Mouse (Mus musculus) right cerebral cortex, postnatal 10 days (tissue): ENCODE measurements around the gene AB124611.

Source experiments
- DNase-seq, 2 experiments: peaks; one replicate each; pipeline ENCODE4 v3.0.0; 2021; ENCODE audit warnings: low spot score in 2 of 2

Gene AB124611

DNA sequence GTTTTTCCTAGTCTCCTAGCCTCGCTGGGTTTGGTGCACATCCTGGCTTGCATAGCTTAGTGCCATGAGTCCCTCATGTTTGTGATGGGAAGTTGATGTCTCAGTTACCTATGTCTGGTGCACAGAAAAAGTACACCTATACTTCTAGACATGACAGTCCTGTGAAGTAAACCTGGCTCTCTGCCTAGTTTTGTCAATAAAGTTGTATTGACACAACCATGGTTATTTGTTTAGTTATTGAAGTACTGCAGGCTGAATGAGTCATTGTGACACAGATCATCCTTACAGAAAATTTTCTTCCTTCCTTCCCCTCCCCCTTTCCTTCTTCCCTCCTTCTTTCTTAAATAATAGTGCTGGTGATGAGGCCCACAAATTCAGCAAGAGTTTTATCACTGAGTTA, 38.4 kb downstream of the AB124611 start:
- no peak for DNase-seq

DNA sequence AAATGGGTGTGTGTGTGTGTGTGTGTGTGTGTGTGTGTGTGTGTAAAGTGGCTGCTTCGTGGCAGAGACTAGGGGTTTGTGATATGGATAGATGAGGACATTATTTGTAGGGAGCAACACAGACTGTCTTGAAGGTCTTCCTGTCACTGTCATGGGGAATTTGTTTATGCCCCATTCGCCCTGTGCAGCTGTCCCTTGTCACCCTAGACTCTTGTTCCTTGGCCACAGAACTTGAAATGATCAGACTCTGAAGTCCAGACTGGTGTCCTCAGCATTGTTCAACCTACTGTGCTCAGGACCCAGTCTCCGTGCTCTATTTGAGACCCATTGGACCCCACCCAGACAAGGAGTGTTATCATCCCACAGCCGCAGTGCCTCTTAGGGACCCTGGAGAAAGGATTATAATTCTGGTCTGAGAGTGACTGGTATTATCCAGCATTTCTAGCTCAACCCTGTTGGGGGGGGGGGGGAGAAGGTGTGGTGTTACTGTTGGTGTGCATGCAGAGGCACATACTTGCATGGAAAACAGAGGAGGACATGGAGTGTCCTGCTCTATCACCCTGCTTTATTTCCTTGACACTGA, 39.1 kb downstream of the AB124611 start:
- DNase-seq: no peak

DNA sequence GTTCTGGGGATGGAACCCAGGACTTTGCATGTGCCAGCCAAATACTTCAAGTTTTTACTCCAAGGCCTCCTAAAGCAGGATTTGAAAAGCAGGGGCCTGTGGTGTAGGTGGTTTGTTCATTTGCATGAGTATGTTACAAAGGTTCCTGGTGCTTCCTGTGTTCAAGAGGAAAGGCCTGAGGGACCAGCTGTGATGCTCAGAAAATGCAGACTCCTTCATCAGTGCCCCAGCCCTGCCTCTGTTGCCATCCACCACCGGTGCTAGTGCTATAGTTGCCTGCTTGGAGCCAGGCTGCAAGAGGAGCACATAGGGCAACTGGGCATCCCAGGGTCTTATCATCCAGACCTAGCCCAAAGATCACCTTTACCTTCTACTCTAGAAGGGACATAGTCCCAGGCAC, 40.6 kb downstream of the AB124611 start:
- DNase-seq: no peak

DNA sequence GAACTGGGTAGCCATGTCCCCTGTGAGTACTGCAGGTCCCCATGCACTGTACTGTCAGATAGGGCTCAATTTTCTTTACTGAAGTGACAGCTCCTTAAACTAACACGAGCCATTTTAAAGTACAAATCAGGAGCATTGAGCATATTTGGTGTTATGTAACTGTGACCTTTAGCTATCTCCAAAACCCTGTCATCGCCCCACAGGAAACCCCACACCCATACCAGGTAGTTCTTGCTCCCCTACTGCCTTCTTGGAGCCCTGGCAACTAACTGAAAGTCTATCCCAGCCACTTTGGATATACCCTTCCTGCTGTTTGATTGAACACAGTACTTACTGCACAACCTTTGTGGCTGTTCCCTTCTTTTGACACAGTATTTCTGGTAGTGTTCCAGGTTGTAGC, 41.1 kb downstream of the AB124611 start:
- no peak for DNase-seq

DNA sequence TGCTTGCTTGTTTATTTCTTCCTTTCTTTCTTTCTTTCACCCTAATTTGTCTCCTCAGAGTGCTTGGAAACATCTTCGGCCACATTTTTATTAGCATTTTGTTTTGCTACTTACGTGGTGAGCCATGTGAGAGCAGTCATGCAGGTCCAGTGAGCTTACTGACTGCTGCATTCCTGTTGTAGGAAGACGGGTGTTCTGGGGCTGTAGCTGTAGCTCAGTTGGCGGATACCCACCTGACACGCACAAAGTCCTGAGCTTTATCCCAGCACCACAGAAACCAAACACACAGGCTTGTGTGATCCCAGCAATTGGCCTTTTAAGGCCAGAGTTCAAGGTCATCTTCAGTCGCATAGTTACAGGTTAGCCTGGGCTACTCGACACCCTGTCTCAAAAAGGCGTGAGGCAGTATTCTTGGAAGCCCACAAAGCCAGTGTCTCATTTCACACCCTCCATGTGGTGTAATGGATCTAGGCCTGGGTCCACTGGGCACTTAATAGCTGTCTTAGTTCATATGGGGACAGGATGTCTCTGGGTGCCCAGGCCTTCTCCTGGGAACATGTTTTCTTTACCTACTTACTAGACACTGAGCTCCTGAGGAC, 42.8 kb downstream of the AB124611 start:
- DNase-seq: no peak

DNA sequence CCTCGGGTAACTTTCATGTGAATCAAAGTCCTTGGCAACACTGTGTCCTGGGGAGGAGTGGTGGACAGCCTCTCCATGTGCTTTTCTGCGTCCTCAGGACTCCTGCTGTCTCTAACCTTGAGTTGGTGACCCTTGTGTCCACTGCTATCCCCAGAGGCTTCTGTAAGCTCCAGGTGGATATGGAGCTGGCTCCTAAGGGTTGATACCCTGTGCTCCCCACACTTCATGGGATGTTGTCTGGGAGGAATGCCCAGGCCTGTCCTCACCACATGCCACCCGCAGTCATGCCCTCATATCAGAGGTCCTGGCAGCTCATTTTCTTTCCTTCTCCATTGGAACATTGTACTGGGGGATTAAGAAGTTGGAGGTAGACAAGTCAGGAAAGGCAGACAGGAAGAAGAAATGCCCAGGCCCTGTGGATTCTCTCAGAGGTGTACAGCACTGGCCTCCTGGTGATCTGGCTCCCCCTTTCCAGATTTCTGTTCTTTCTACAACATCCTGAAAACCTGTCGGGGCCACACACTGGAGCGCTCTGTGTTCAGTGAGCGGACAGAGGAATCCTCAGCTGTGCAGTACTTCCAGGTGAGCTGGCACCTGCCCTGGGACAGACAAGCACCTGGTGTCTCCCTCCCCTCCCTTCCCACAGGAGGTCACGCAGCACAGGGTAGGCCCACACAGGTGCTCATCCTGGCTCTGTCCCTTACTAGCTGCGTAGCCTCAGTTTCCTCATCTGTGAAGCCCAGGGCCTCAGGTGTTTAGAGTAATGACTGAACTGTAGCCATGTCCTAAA, 48.2 kb downstream of the AB124611 start:
- no peak for DNase-seq

DNA sequence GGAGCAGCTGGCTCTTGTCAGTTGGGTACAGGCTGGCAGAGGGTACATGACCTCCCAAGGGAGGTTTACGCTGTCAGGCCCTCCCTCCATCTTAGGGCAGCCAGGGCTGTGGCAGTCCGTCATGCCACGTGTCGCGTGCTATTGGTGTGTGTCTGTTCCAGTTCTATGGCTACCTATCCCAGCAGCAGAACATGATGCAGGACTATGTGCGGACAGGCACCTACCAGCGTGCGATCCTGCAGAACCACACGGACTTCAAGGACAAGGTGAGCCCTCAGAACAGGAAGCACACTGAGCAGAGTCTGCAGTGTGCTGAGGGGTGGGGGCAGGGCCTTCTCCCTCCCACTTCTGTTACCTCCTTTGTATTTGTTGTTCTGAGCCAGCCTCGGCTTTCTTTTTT, 49.3 kb downstream of the AB124611 start:
- DNase-seq: no peak

DNA sequence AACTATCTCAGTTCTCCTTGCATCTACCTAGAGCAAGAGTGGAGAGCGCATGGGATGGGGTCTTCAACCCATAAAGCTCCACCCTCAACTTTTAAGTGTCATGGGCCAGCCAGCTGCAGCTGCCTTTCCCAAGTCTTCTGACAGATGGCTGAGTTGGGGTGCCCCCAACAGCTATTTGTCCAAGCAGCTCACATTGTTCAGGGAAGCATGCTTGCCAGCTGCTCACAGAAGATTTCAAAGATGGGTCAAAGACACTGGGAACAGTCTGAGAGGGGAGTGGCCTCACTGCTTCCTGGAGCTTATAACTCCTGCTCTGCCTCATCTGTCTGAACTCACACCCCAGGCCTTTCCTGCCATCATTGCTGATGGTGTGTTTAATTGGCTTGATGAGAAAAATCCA, 50.3 kb downstream of the AB124611 start:
- DNase-seq: no peak

DNA sequence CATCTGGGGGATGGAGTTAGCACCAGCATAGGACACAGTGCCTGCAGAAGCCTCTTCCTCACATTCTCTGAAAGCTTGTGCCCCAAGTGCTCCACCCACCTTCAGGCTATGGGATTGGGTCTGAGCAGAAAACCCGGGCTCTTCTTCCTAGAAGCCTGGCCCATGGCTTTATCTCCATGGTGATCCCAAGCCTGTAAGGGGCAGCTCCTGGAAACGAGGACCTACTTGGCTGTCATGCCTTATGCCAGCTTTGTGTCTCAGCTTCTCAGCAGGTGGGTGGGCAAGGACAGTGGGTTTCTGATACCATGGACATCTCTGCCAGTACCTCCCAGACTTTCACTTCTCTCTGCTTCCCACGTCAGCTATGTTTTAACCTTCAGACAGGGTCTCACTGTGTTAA, 52.2 kb downstream of the AB124611 start:
- no peak for DNase-seq

DNA sequence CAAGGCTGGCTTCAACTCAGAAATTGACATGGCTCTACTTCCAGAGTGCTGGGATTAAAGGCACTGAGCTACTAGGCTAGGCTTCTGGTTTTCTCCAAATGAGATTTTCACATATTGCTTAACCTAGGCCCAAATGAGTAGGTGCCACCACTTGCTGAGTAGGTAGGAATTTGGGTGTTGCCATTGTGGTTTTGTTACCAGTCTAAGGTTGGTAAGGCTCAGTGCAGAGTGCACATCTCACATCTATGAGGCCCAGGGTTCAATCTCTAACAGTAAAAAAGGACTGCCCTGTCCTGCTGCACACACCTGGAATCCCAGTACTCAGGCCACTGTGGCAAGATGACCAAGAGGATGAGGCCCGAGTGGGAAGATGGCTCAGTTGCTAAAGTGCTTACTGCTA, 59.4 kb downstream of the AB124611 start:
- DNase-seq: no peak

DNA sequence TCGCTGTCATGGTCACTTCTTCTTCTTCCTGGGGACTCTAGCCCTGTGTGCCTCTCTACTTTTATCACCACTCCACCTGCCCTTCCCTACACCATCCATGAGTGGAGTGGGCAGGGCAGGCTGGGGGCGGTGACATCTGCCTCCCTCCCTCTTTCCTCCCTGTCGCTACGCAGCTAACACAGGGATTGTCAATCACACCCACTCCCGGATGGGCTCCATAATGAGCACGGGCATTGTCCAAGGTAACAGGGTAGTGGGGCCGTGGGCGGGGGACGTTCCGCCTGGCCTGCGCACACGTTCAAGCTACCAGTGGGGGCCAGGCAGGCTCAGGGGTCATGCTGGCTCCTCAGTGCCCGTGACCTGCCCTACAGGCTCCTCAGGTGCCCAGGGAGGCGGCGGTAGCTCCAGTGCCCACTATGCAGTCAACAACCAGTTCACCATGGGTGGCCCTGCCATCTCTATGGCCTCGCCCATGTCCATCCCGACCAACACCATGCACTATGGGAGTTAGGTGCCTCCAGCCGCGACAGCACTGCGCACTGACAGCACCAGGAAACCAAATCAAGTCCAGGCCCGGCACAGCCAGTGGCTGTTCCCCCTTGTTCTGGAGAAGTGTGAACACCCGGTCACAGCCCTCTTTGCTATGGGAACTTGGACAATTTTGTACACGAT, 61.8 kb downstream of the AB124611 start:
- DNase-seq: peak in 1 of 2 experiments; percentile 50

DNA sequence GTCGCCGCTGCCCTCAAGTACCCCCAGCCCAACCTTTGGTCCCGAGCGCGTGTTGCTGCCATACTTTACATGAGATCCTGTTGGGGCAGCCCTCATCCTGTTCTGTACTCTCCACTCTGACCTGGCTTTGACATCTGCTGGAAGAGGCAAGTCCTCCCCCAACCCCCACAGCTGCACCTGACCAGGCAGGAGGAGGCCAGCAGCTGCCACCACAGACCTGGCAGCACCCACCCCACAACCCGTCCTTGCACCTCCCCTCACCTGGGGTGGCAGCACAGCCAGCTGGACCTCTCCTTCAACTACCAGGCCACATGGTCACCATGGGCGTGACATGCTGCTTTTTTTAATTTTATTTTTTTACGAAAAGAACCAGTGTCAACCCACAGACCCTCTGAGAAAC, 62.4 kb downstream of the AB124611 start:
- DNase-seq: peak in 1 of 2 experiments; percentile 49

DNA sequence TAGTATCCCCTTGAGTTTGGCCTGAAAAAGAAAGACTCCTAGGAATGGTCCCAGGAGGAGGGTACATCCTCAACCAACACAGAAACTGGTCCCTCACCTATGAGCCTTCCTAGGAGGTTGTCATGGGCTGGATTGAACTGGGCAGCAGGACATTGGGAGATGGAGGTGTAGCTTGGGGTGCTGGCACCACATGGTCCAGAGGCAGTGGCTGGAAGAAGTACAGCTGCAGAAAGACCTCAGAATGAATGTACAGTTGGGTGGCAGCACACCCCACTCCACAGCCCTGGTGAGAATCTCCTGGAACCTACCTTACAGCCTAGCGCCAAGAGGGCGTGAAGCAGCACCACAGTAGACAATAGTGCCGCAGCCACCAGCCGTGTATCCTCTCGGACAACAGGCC, 63.6 kb downstream of the AB124611 start:
- no peak for DNase-seq

DNA sequence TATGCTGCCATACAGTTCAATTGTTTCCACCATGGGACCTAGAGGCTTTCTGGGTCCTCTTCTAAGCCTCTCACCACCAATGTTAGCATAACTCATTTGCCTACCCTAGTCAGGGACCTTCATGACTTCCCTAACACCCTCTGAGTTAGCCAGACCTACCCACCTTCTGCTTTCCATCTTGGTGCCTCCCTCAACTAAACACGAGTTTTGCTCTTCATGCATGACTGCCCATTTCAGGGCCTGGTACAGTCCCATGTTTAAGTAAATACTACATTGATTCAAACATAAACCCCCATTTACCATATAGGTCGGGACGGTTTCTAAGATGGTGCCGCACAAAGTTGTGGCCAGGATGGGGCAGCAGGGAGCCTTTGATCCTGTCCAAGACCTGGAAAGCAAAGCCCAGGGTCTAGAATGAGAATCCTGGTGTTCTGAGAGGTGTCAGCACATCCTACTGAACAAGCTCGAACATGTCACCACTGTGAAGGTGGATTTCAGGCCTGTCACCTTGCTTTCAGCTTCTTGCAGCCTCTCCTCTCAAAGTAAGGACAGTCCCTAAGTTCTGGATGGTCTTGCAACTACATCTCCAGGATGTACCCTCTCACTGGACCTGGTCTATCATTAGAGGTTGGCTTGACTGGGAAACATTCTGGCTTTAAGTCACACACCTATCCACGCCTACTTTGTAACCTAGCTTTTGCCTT, 65.3 kb downstream of the AB124611 start:
- no peak for DNase-seq

DNA sequence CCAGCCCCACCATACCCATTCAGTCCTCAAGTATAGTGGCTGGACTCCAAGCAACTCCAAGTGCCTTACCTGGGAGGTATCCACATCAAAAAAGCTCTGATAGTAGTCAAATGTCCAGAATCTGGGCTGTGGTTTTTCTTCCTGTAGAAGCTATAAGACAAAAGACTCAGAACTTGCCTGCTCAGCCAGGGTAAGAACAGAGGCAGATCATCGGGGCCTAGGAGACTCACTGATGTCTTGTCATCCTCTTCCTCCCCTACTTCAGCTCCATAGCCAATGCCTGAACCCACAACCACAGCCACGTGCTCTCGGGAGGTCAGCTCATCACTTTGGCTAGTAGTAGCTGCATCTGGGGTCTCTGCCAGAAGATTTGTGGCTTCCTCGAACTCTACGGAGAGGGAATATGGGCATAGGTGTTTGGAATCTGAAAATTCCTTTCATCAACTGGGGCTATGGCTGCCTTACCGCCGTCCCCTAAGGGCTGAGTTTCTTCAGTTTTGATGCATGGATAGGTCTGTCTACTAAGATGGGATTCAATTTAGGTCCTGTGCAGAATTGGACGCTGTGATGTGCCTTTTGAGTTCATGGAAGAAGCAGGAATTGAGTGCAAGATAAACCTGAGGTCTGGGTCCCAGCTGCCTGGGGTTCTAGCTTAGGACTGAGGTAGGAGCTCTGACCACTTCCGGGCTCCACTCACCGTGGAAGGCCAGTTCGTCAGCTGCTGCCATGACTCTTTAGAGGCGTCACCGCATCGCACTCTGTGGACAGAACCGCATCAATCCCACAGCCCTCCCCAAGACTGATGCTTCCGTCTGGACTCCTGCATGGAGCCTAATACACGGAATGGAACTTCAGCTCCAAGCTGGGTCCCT, 66.1 kb downstream of the AB124611 start:
- no peak for DNase-seq

DNA sequence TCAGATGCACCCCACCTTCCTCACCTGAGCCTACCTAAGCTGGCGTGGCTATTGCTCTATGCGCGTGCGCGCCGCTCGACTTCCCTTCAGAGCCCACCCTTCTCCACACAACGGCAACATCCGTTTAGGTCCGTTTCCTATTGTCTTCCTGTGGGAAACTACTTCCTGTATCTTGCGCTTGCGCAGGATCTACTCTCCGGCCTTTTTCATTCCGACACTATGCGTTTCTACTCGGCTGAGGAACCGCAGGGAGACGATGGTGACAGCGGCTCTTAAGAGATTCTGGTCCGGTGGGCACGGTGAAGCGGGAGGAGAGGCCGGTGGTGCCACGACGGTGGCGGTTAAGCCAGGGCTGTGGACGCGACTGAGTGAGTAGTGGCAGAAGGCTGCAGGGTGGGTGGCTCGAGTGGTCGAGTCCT, 66.7 kb downstream of the AB124611 start, which contains the start of the genes Timm29 and Yipf2:
TSS of gene Timm29 (plus strand) at position 20 of the 419 bp plus-strand sequence.
TSS of gene Yipf2 (minus strand) at position 126 of the 419 bp plus-strand sequence.
- peak; percentile 95 to 96 for DNase-seq

DNA sequence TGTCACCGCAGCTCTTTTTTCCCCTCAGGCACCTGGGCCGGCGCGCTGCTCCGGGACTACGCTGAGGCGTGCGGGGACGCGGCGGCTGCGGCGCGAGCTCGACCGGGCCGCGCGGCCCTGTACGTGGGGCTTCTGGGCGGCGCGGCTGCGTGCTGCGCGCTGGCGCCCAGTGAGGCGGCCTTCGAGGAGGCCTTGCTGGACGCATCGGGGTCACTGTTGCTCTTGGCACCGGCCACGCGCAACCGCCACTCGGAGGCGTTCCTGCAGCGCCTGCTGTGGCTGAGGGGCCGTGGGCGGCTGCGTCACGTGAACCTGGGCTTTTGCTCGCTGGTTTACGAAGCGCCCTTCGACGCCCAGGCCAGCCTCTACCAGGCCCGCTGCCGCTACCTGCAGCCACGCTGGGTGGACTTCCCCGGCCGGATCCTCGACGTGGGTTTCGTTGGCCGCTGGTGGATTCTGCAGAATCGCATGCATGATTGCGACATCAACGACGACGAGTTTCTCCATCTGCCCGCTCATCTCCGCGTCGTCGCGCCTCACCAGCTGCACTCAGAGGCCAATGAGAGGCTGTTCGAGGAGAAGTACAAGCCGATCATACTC, 67.2 kb downstream of the AB124611 start:
- peak; percentile 77 to 81 for DNase-seq

DNA sequence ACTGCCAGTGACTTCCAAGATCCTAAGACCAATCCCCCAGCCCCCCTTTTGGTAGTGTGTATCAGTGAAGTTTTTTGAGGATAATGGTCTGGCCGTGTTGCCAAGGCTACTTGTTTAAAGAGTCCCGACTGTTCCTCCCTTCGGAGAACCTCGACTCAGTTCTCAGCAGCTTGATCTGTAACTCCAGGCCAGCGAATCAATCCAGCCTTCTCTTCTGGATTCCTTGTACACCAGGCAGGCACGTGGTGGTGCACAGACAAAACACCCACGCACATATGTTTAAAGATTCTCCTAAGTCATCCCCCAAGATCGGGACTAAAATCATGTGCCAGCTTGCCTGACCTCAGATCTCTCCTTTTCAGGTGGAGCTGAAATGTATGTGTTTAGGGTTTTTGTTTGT, 68.4 kb downstream of the AB124611 start:
- peak in 1 of 2 experiments; percentile 71 for DNase-seq

DNA sequence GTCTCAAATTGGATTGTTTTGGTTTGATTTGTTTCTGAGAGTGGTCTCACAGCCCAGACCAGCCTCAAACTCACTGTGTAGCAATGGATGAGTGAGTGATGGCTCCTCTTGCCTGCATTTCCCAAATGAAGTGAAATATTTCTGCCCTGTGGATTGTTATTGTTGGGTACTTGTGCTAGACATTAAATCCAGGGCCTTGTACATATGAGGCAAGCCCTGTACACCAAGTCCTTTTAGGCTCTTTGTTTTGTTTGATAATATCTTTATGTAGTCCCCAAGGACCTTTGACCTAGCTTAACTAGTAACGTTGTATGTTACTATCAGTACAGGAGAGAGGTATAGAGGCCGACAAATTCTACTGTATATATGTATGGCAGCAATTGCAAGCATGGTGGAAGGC, 68.9 kb downstream of the AB124611 start:
- no peak for DNase-seq
